Mouse (Mus musculus) frontal cortex, adult (tissue): ENCODE results near the gene Fbxl8.
"Not testable (repeated sequence)": the region's sequence is repeated elsewhere in the genome, so short reads cannot be mapped to it uniquely, and the experiment has no call there.

Experiments used
- ATAC-seq: cut with Nextera tagmentation; 2 replicates; pipeline ENCODE4 v1.9.2; 2017; ENCODE audit warnings: mild to moderate bottlenecking, moderate library complexity, mixed read lengths; ENCODE audit not compliant: low TSS enrichment

Fbxl8 gene

GRCm38 (mm10) chr8:105264024-105264982 lies at the start of gene Fbxl8, which contains the start of gene Tradd:
TSS of gene Fbxl8 (plus strand) at chr8:105264648.
TSS of gene Tradd (minus strand) at chr8:105264609.
- peak; percentile 18; the same call in 1 of the 2 replicates for ATAC-seq

GRCm38 (mm10) chr8:105217926-105218522 lies 46.4 kb upstream of the Fbxl8 start:
- ATAC-seq = peak; percentile 70

- ATAC-seq = no peak
These were observed 40.6 kb upstream of the Fbxl8 start for GRCm38 (mm10) chr8:105223850-105224249.

- peak; percentile 97 for ATAC-seq
These were observed 39.8 kb upstream of the Fbxl8 start, which contains the start of gene D230025D16Rik for GRCm38 (mm10) chr8:105224413-105225271. TSS of gene D230025D16Rik (plus strand) at chr8:105225145.

- ATAC-seq = no peak; the same call in 1 of the 2 replicates
These were observed 39.2 kb upstream of the Fbxl8 start for GRCm38 (mm10) chr8:105225272-105225593.

- no peak for ATAC-seq
These were observed 38.5 kb upstream of the Fbxl8 start for GRCm38 (mm10) chr8:105225917-105226316.

GRCm38 (mm10) chr8:105231503-105232320 lies 32.7 kb upstream of the Fbxl8 start:
- no peak for ATAC-seq

GRCm38 (mm10) chr8:105232321-105232693 lies 32.1 kb upstream of the Fbxl8 start:
- ATAC-seq = not testable (repeated sequence)

GRCm38 (mm10) chr8:105233126-105233935 lies 31.1 kb upstream of the Fbxl8 start:
- ATAC-seq = no peak

GRCm38 (mm10) chr8:105235206-105235605 lies 29.2 kb upstream of the Fbxl8 start:
- ATAC-seq = no peak

- no peak for ATAC-seq
These were observed 26.9 kb upstream of the Fbxl8 start for GRCm38 (mm10) chr8:105237442-105238142.

- ATAC-seq = no peak
These were observed 23.4 kb upstream of the Fbxl8 start for GRCm38 (mm10) chr8:105241016-105241415.

- ATAC-seq = no peak
These were observed 12.5 kb upstream of the Fbxl8 start for GRCm38 (mm10) chr8:105251954-105252353.

GRCm38 (mm10) chr8:105252680-105253537 lies 11.5 kb upstream of the Fbxl8 start:
- ATAC-seq = no peak

GRCm38 (mm10) chr8:105253766-105254151 lies 10.7 kb upstream of the Fbxl8 start:
- peak; percentile 25 for ATAC-seq

GRCm38 (mm10) chr8:105254152-105254965 lies 10.1 kb upstream of the Fbxl8 start:
- peak; percentile 81 for ATAC-seq

GRCm38 (mm10) chr8:105254966-105255350 lies 9.5 kb upstream of the Fbxl8 start, which contains the start of gene B3gnt9:
TSS of gene B3gnt9 (minus strand) at chr8:105255153.
- ATAC-seq = peak; percentile 7; the same call in 1 of the 2 replicates
